Mouse (Mus musculus) intestine, embryonic 16.5 days (tissue): ENCODE results near the gene Amdhd2. TPM values are rescaled to one million over a fixed set of nuclear protein-coding genes. Genes with fewer than 3 reads are reported as not detected.

Source experiments
- ATAC-seq: fragments of 200-750 bp; cut with Nextera tagmentation; 2 replicates; pipeline ENCODE4 v1.8.0; 2017; ENCODE audit warnings: moderate TSS enrichment, moderate library complexity
- H3K27ac ChIP-seq: fragments of 300-500 bp; sonication (generic); 2 replicates; pipeline ENCODE4 v1.5.1; 2014; ENCODE audit warnings: mild to moderate bottlenecking, low read length
- H3K27me3 ChIP-seq: fragments of 300-500 bp; sonication (generic); replicated peaks from 2 replicates; pipeline ENCODE4 v1.6.1; 2014; ENCODE audit warnings: low read length, control low read depth, mixed read lengths; ENCODE audit not compliant: control insufficient read depth, insufficient read depth
- H3K36me3 ChIP-seq: fragments of 300-500 bp; sonication (generic); 2 replicates; pipeline ENCODE4 v1.6.1; 2014; ENCODE audit warnings: low read length, control low read depth; ENCODE audit not compliant: control insufficient read depth, insufficient read depth
- H3K4me1 ChIP-seq: fragments of 300-500 bp; sonication (generic); 2 replicates; pipeline ENCODE4 v1.6.1; 2014; ENCODE audit warnings: low read length, control low read depth, mixed read lengths; ENCODE audit not compliant: control insufficient read depth, insufficient read depth
- H3K4me2 ChIP-seq: fragments of 300-500 bp; sonication (generic); 2 replicates; pipeline ENCODE4 v1.6.1; 2014; ENCODE audit warnings: low read depth, low read length, control low read depth
- H3K4me3 ChIP-seq: fragments of 300-500 bp; sonication (generic); 2 replicates; pipeline ENCODE4 v1.5.1; 2014; ENCODE audit warnings: mild to moderate bottlenecking, low read length
- H3K9ac ChIP-seq: fragments of 300-500 bp; sonication (generic); 2 replicates; pipeline ENCODE4 v1.6.1; 2014; ENCODE audit warnings: low read depth, low read length
- H3K9me3 ChIP-seq: fragments of 300-500 bp; sonication (generic); 2 replicates; pipeline ENCODE4 v1.6.1; 2016; ENCODE audit warnings: low read length, control low read depth; ENCODE audit not compliant: control insufficient read depth
- WGBS: fragments of 180-500 bp; shearing (Covaris S2); extraction: QIAGEN DNeasy Blood & Tissue Kit; methylation state at CpG from one replicate; pipeline ENCODE4 v1.1.7; 2014; 5-methylcytosine and 5-hydroxymethylcytosine counted together
- polyA plus RNA-seq: library from polyadenylated mRNA; unstranded; fragments of >200 nt; fragmentation: Nextera tagmentation; extraction: Ambion mirVana; gene quantifications from 2 replicates; pipeline ENCODE4 v1.2.1, GENCODE M21; 2015

The Amdhd2 gene
- polyA plus RNA-seq, 1 experiment from 2014 or later, result 58.9 TPM

GRCm38 (mm10) chr17:24151382-24151781 is 12.2 kb downstream of the Amdhd2 start:
- Histone ChIP-seq H3K27ac (no peak overlapping the region), H3K9ac (peak overlapping the region; percentile 69; the same call in 1 of the 2 replicates), H3K4me2 (peak overlapping the region; percentile 87), H3K9me3 (no peaks in the 10 kb centered on the region), H3K27me3 (no peaks in the 10 kb centered on the region), H3K36me3 (peaks cover 3% of the 10 kb centered on the region; the same call in 1 of the 2 replicates), H3K4me3 (peak overlapping the region; percentile 50; the same call in 1 of the 2 replicates), H3K4me1 (peaks cover 8% of the 10 kb centered on the region; the same call in 1 of the 2 replicates)
- 15% methylated on average over 7 of the region's 7 CpGs for WGBS
- no peak for ATAC-seq

- Histone ChIP-seq H3K9ac (peak within 1 kb of the TSS; percentile 69), H3K9me3 (no peaks in the 10 kb centered on the region), H3K4me3 (peak within 1 kb of the TSS; percentile 50), H3K36me3 (peaks cover 3% of the 10 kb centered on the region; the same call in 1 of the 2 replicates), H3K4me1 (peaks cover 8% of the 10 kb centered on the region; the same call in 1 of the 2 replicates), H3K4me2 (peak within 1 kb of the TSS; percentile 87), H3K27me3 (no peaks in the 10 kb centered on the region), H3K27ac (no peak within 1 kb of the TSS)
- ATAC-seq, result no peak
- whole genome bisulfite sequencing, result 83% methylated on average over 2 of the region's 2 CpGs
Observed at GRCm38 (mm10) chr17:24150824-24151223, 12.7 kb downstream of the Amdhd2 start, which contains the start of gene Pdpk1. Gene Pdpk1, minus strand, starts transcription at chr17:24150924.

GRCm38 (mm10) chr17:24149421-24149820 is 14.1 kb downstream of the Amdhd2 start:
- no peaks in the 10 kb centered on the region for H3K9me3 ChIP-seq
- H3K4me2 ChIP-seq, result no peak overlapping the region
- H3K36me3 ChIP-seq, result no peaks in the 10 kb centered on the region
- no peak for ATAC-seq
- peaks cover 8% of the 10 kb centered on the region; the same call in 1 of the 2 replicates for H3K4me1 ChIP-seq
- WGBS, result 88% methylated on average over 7 of the region's 7 CpGs
- no peak overlapping the region for H3K27ac ChIP-seq
- no peaks in the 10 kb centered on the region for H3K27me3 ChIP-seq
- no peak overlapping the region for H3K4me3 ChIP-seq
- no peak overlapping the region for H3K9ac ChIP-seq

GRCm38 (mm10) chr17:24142897-24143296 is 20.7 kb downstream of the Amdhd2 start:
- H3K4me2 ChIP-seq, result no peak overlapping the region
- 42% methylated on average over 2 of the region's 2 CpGs for WGBS

GRCm38 (mm10) chr17:24141425-24141920 is 22.1 kb downstream of the Amdhd2 start:
- Histone ChIP-seq H3K36me3 (no peaks in the 10 kb centered on the region), H3K27ac (peak overlapping the region; percentile 87), H3K4me3 (peak overlapping the region; percentile 97), H3K4me2 (peak overlapping the region; percentile 68), H3K9ac (peak overlapping the region; percentile 94), H3K4me1 (peaks cover 23% of the 10 kb centered on the region), H3K9me3 (no peaks in the 10 kb centered on the region), H3K27me3 (no peaks in the 10 kb centered on the region)
- peak; percentile 98 for ATAC-seq
- WGBS, result under 1% methylated on average over 53 of the region's 57 CpGs

More at GRCm38 (mm10) chr17:24142897-24143296, 20.7 kb downstream of the Amdhd2 start:
- Histone ChIP-seq H3K9me3 (no peaks in the 10 kb centered on the region), H3K27ac (no peak overlapping the region), H3K4me1 (peaks cover 19% of the 10 kb centered on the region), H3K27me3 (no peaks in the 10 kb centered on the region), H3K4me3 (no peak overlapping the region), H3K9ac (no peak overlapping the region), H3K36me3 (no peaks in the 10 kb centered on the region)
- ATAC-seq, result no peak

- WGBS, result under 1% methylated on average over 37 of the region's 43 CpGs
- peak; percentile 78 for ATAC-seq
Observed at GRCm38 (mm10) chr17:24140845-24141424, 22.6 kb downstream of the Amdhd2 start.

GRCm38 (mm10) chr17:24139968-24140367 is 23.6 kb downstream of the Amdhd2 start:
- Histone ChIP-seq H3K4me2 (peak overlapping the region; percentile 68), H3K27ac (no peak overlapping the region), H3K27me3 (no peaks in the 10 kb centered on the region), H3K4me1 (peaks cover 23% of the 10 kb centered on the region), H3K36me3 (no peaks in the 10 kb centered on the region), H3K9me3 (no peaks in the 10 kb centered on the region), H3K4me3 (0 out of 2 replicates have a peak overlapping the region, but pooled peaks have one; percentile 97), H3K9ac (peak overlapping the region; percentile 94; the same call in 1 of the 2 replicates)
- WGBS, result 79% methylated on average over 4 of the region's 4 CpGs
- no peak for ATAC-seq

More at GRCm38 (mm10) chr17:24140845-24141424, 22.6 kb downstream of the Amdhd2 start:
- H3K4me3 ChIP-seq, result peak overlapping the region; percentile 97
- H3K4me1 ChIP-seq, result peaks cover 23% of the 10 kb centered on the region
- H3K36me3 ChIP-seq, result no peaks in the 10 kb centered on the region
- no peaks in the 10 kb centered on the region for H3K27me3 ChIP-seq
- no peaks in the 10 kb centered on the region for H3K9me3 ChIP-seq
- peak overlapping the region; percentile 87 for H3K27ac ChIP-seq
- peak overlapping the region; percentile 94 for H3K9ac ChIP-seq
- H3K4me2 ChIP-seq, result peak overlapping the region; percentile 68

GRCm38 (mm10) chr17:24139256-24139655 is 24.3 kb downstream of the Amdhd2 start:
- no peak for ATAC-seq
- Histone ChIP-seq H3K4me2 (no peak overlapping the region; the same call in 1 of the 2 replicates), H3K27ac (no peak overlapping the region), H3K9ac (no peak overlapping the region), H3K27me3 (no peaks in the 10 kb centered on the region), H3K4me3 (no peak overlapping the region), H3K4me1 (peaks cover 23% of the 10 kb centered on the region), H3K9me3 (no peaks in the 10 kb centered on the region), H3K36me3 (no peaks in the 10 kb centered on the region)
- 81% methylated on average over 3 of the region's 3 CpGs for WGBS

GRCm38 (mm10) chr17:24137226-24137880 is 26.2 kb downstream of the Amdhd2 start:
- H3K9me3 ChIP-seq, result no peaks in the 10 kb centered on the region
- H3K4me3 ChIP-seq, result no peak overlapping the region
- H3K4me2 ChIP-seq, result no peak overlapping the region
- 66% methylated on average over 2 of the region's 2 CpGs for WGBS
- H3K4me1 ChIP-seq, result peaks cover 23% of the 10 kb centered on the region
- no peak overlapping the region for H3K27ac ChIP-seq
- no peak for ATAC-seq
- no peaks in the 10 kb centered on the region for H3K27me3 ChIP-seq
- H3K36me3 ChIP-seq, result no peaks in the 10 kb centered on the region
- no peak overlapping the region for H3K9ac ChIP-seq
